Mouse (Mus musculus) neural tube, embryonic 14.5 days (tissue): ENCODE results near the gene Adam10. TPM values are rescaled to one million over a fixed set of nuclear protein-coding genes. Genes with fewer than 3 reads are reported as not detected.

Source experiments
- ATAC-seq: fragments of 200-750 bp; cut with Nextera tagmentation; 2 replicates; pipeline ENCODE4 v1.8.0; 2017; ENCODE audit warnings: low read depth, mild to moderate bottlenecking, moderate TSS enrichment, moderate library complexity
- H3K27ac ChIP-seq: fragments of 300-500 bp; sonication (generic); 2 replicates; pipeline ENCODE4 v1.5.1; 2014; ENCODE audit warnings: low read depth, mild to moderate bottlenecking, control low read depth, low read length, moderate library complexity, mixed read lengths
- H3K27me3 ChIP-seq: fragments of 300-500 bp; sonication (generic); 2 replicates; pipeline ENCODE4 v1.6.1; 2014; ENCODE audit warnings: low read length; ENCODE audit not compliant: control insufficient read depth, insufficient read depth
- H3K36me3 ChIP-seq: fragments of 300-500 bp; sonication (generic); 2 replicates; pipeline ENCODE4 v1.6.1; 2014; ENCODE audit warnings: low read length, mixed read lengths; ENCODE audit not compliant: control insufficient read depth, insufficient read depth
- H3K4me1 ChIP-seq: fragments of 300-500 bp; sonication (generic); 2 replicates; pipeline ENCODE4 v1.6.1; 2014; ENCODE audit warnings: low read length; ENCODE audit not compliant: control insufficient read depth, insufficient read depth
- H3K4me2 ChIP-seq: fragments of 300-500 bp; sonication (generic); 2 replicates; pipeline ENCODE4 v1.6.1; 2014; ENCODE audit warnings: mild to moderate bottlenecking, low read depth, low read length, control low read depth
- H3K4me3 ChIP-seq: fragments of 300-500 bp; sonication (generic); 2 replicates; pipeline ENCODE4 v1.5.1; 2014; ENCODE audit warnings: low read depth, low read length, control low read depth, mixed read lengths
- H3K9ac ChIP-seq: fragments of 300-500 bp; sonication (generic); replicated peaks from 2 replicates; pipeline ENCODE4 v1.6.1; 2014; ENCODE audit warnings: low read depth, mild to moderate bottlenecking, control low read depth, low read length, mixed read lengths
- H3K9me3 ChIP-seq: fragments of 300-500 bp; sonication (generic); 2 replicates; pipeline ENCODE4 v1.6.1; 2016; ENCODE audit warnings: low read length; ENCODE audit not compliant: control insufficient read depth
- WGBS: fragments of 180-500 bp; shearing (Covaris S2); extraction: QIAGEN DNeasy Blood & Tissue Kit; methylation state at CpG from one replicate; pipeline ENCODE4 v1.1.7; 2014; 5-methylcytosine and 5-hydroxymethylcytosine counted together
- polyA plus RNA-seq: library from polyadenylated mRNA; unstranded; fragments of >200 nt; fragmentation: Nextera tagmentation; extraction: Ambion mirVana; gene quantifications from 2 replicates; pipeline ENCODE4 v1.2.1, GENCODE M21; 2014

Gene Adam10
- polyA plus RNA-seq, 1 experiment from 2014 or later: 48.6 TPM

GRCm38 (mm10) chr9:70688301-70688968, 9.6 kb downstream of the Adam10 start:
- Histone ChIP-seq H3K9me3 (no peaks in the 10 kb centered on the region), H3K27me3 (no peaks in the 10 kb centered on the region), H3K36me3 (no peaks in the 10 kb centered on the region), H3K4me2 (no peak overlapping the region), H3K4me3 (no peak overlapping the region), H3K4me1 (no peaks in the 10 kb centered on the region), H3K27ac (no peak overlapping the region), H3K9ac (no peak overlapping the region)
- ATAC-seq: no peak
- 91% methylated on average over 2 of the region's 2 CpGs for WGBS

GRCm38 (mm10) chr9:70689926-70690325, 11.1 kb downstream of the Adam10 start:
- Histone ChIP-seq H3K4me2 (no peak overlapping the region), H3K36me3 (no peaks in the 10 kb centered on the region), H3K27ac (no peak overlapping the region), H3K4me1 (no peaks in the 10 kb centered on the region), H3K4me3 (no peak overlapping the region), H3K27me3 (no peaks in the 10 kb centered on the region), H3K9ac (no peak overlapping the region), H3K9me3 (no peaks in the 10 kb centered on the region)
- ATAC-seq: no peak
- 73% methylated on average over 3 of the region's 3 CpGs for WGBS

GRCm38 (mm10) chr9:70690579-70690978, 11.8 kb downstream of the Adam10 start:
- ATAC-seq: no peak
- Histone ChIP-seq H3K27me3 (no peaks in the 10 kb centered on the region), H3K4me1 (no peaks in the 10 kb centered on the region), H3K4me3 (no peak overlapping the region), H3K9me3 (no peaks in the 10 kb centered on the region), H3K36me3 (no peaks in the 10 kb centered on the region), H3K27ac (no peak overlapping the region), H3K9ac (no peak overlapping the region), H3K4me2 (no peak overlapping the region)

- no peak overlapping the region for H3K4me3 ChIP-seq
- no peaks in the 10 kb centered on the region for H3K4me1 ChIP-seq
- no peaks in the 10 kb centered on the region for H3K27me3 ChIP-seq
- no peak overlapping the region for H3K4me2 ChIP-seq
- no peak for ATAC-seq
- WGBS: 79% methylated on average over 2 of the region's 2 CpGs
- H3K36me3 ChIP-seq: no peaks in the 10 kb centered on the region
- no peaks in the 10 kb centered on the region for H3K9me3 ChIP-seq
- no peak overlapping the region for H3K27ac ChIP-seq
- no peak overlapping the region for H3K9ac ChIP-seq
These were observed 13.2 kb downstream of the Adam10 start for GRCm38 (mm10) chr9:70691772-70692693.

GRCm38 (mm10) chr9:70695723-70696122, 16.9 kb downstream of the Adam10 start:
- Histone ChIP-seq H3K4me1 (no peaks in the 10 kb centered on the region), H3K9me3 (no peaks in the 10 kb centered on the region), H3K4me2 (no peak overlapping the region), H3K27ac (no peak overlapping the region), H3K36me3 (no peaks in the 10 kb centered on the region), H3K4me3 (no peak overlapping the region), H3K27me3 (no peaks in the 10 kb centered on the region), H3K9ac (no peak overlapping the region)
- 97% methylated on average over 2 of the region's 2 CpGs for WGBS
- ATAC-seq: no peak

- Histone ChIP-seq H3K36me3 (no peaks in the 10 kb centered on the region), H3K4me1 (no peaks in the 10 kb centered on the region), H3K4me3 (no peak overlapping the region), H3K27me3 (no peaks in the 10 kb centered on the region), H3K9ac (no peak overlapping the region), H3K9me3 (no peaks in the 10 kb centered on the region), H3K27ac (no peak overlapping the region), H3K4me2 (no peak overlapping the region)
- 85% methylated on average over 1 of the region's 1 CpGs for WGBS
- no peak for ATAC-seq
These were observed 19.3 kb downstream of the Adam10 start for GRCm38 (mm10) chr9:70698090-70698489.

- no peak overlapping the region for H3K9ac ChIP-seq
- H3K4me3 ChIP-seq: no peak overlapping the region
- no peaks in the 10 kb centered on the region for H3K4me1 ChIP-seq
- H3K27me3 ChIP-seq: no peaks in the 10 kb centered on the region
- H3K27ac ChIP-seq: no peak overlapping the region
- H3K36me3 ChIP-seq: no peaks in the 10 kb centered on the region
- 95% methylated on average over 5 of the region's 5 CpGs for WGBS
- no peaks in the 10 kb centered on the region for H3K9me3 ChIP-seq
- ATAC-seq: no peak
- no peak overlapping the region for H3K4me2 ChIP-seq
These were observed 24.9 kb downstream of the Adam10 start for GRCm38 (mm10) chr9:70703597-70704203.

GRCm38 (mm10) chr9:70706444-70706843, 27.6 kb downstream of the Adam10 start:
- no peak overlapping the region for H3K4me2 ChIP-seq
- H3K27me3 ChIP-seq: no peaks in the 10 kb centered on the region
- no peaks in the 10 kb centered on the region for H3K4me1 ChIP-seq
- no peaks in the 10 kb centered on the region for H3K9me3 ChIP-seq
- no peak overlapping the region for H3K9ac ChIP-seq
- ATAC-seq: no peak
- H3K27ac ChIP-seq: no peak overlapping the region
- no peak overlapping the region for H3K4me3 ChIP-seq
- WGBS: 97% methylated on average over 1 of the region's 1 CpGs
- no peaks in the 10 kb centered on the region for H3K36me3 ChIP-seq

- Histone ChIP-seq H3K9me3 (no peaks in the 10 kb centered on the region), H3K4me1 (no peaks in the 10 kb centered on the region), H3K36me3 (no peaks in the 10 kb centered on the region), H3K27ac (0 out of 2 replicates have a peak overlapping the region, but pooled peaks have one; percentile 7), H3K4me2 (no peak overlapping the region), H3K4me3 (no peak overlapping the region), H3K27me3 (no peaks in the 10 kb centered on the region), H3K9ac (no peak overlapping the region)
- no peak for ATAC-seq
- 16% methylated on average over 2 of the region's 2 CpGs for WGBS
These were observed 50.7 kb downstream of the Adam10 start for GRCm38 (mm10) chr9:70729544-70729943.
